Mouse (Mus musculus): ENCODE measurements around the gene Plcxd2. TPM values are rescaled to one million over a fixed set of nuclear protein-coding genes. Genes with fewer than 3 reads are reported as not detected.

Gene Plcxd2
- polyA plus RNA-seq, 1 experiment, result 16.2 TPM

DNA sequence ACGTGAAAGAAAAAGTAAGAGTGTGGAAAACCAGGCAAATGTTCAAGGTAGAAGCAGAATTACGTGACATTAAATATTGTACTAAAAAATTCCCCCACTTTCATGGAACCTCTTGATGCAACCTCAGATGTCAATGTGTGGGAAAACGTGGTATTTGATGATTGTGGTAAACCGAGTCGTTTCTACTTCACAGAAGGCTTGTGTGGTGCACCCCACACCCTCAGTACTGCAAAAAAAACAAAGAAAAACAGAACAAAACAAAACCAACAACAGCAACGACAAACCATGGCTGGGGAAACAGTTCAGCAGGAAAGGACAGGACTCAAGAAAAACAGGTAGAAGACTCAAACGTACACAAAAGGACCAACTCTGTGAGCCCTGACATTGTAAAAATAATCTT lies 11.8 kb downstream of the Plcxd2 start:
- TF ChIP-seq CTCF (IDR thresholded peaks at IDR 0.05; ENCODE audit: borderline replicate concordance, control insufficient read depth, extremely low read depth, insufficient read depth, low read length, poor library complexity), result no peak
- no peak for TF ChIP-seq POLR2A (IDR thresholded peaks at IDR 0.05; ENCODE audit: control insufficient read depth, extremely low read depth, insufficient read depth, low read length, poor library complexity)
- H3K27me3 ChIP-seq (ENCODE audit: control insufficient read depth, insufficient read depth, low read length), result no peaks in the 10 kb centered on the region
- DNase-seq, result no peak
- no peak overlapping the region; the same call in 1 of the 2 replicates for H3K27ac ChIP-seq (ENCODE audit: control insufficient read depth, insufficient read depth, low read length)
- 0 out of 2 replicates have a peak, but pooled peaks cover 4% of the 10 kb centered on the region for H3K36me3 ChIP-seq (ENCODE audit: control insufficient read depth, insufficient read depth, low read length)
- no peak overlapping the region for H3K4me3 ChIP-seq (ENCODE audit: control insufficient read depth, insufficient read depth, low read length)
- peaks cover 24% of the 10 kb centered on the region for H3K4me1 ChIP-seq (replicated peaks; ENCODE audit: control insufficient read depth, insufficient read depth, low read length)
- 24% methylated on average over 7 of the region's 7 CpGs for WGBS

GRCm38 (mm10) chr16:45990901-45991676 lies 18.9 kb downstream of the Plcxd2 start:
- H3K4me3 ChIP-seq (ENCODE audit: control insufficient read depth, insufficient read depth, low read length), result no peak overlapping the region
- H3K36me3 ChIP-seq (ENCODE audit: control insufficient read depth, insufficient read depth, low read length), result no peaks in the 10 kb centered on the region
- 54% methylated on average over 10 of the region's 10 CpGs for WGBS
- H3K27me3 ChIP-seq (ENCODE audit: control insufficient read depth, insufficient read depth, low read length), result no peaks in the 10 kb centered on the region
- H3K27ac ChIP-seq (ENCODE audit: control insufficient read depth, insufficient read depth, low read length), result no peak overlapping the region
- DNase-seq, result no peak
- TF ChIP-seq POLR2A (IDR thresholded peaks at IDR 0.05; ENCODE audit: control insufficient read depth, extremely low read depth, insufficient read depth, low read length, poor library complexity) (no peak), CTCF (IDR thresholded peaks at IDR 0.05; ENCODE audit: borderline replicate concordance, control insufficient read depth, extremely low read depth, insufficient read depth, low read length, poor library complexity) (no peak)
- peaks cover 4% of the 10 kb centered on the region for H3K4me1 ChIP-seq (replicated peaks; ENCODE audit: control insufficient read depth, insufficient read depth, low read length)

DNA sequence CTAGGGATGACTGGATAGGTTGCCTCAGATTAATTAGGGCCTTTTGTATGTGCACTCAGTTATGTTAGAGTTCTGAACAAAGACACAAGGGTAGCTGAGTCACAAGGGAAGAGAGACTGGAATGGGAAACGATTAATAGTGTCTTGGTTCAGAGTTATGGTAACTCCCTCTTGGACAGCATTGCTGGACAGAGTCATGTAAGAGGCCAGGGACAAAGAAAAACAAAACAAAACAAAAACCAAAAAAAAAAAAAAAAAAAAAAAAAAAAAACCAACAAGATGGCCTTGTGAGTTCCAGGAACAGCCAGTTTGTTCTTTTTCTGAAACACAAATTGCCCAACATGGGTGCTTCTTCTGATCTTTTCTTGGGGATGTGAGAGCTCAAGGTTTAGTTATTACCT lies 23.8 kb downstream of the Plcxd2 start:
- WGBS, result 92% methylated on average over 1 of the region's 1 CpGs
- no peak for DNase-seq
- H3K36me3 ChIP-seq (ENCODE audit: control insufficient read depth, insufficient read depth, low read length), result no peaks in the 10 kb centered on the region
- TF ChIP-seq POLR2A (IDR thresholded peaks at IDR 0.05; ENCODE audit: control insufficient read depth, extremely low read depth, insufficient read depth, low read length, poor library complexity) (no peak), CTCF (IDR thresholded peaks at IDR 0.05; ENCODE audit: borderline replicate concordance, control insufficient read depth, extremely low read depth, insufficient read depth, low read length, poor library complexity) (no peak)
- no peak overlapping the region for H3K27ac ChIP-seq (ENCODE audit: control insufficient read depth, insufficient read depth, low read length)
- no peak overlapping the region for H3K4me3 ChIP-seq (ENCODE audit: control insufficient read depth, insufficient read depth, low read length)
- H3K27me3 ChIP-seq (ENCODE audit: control insufficient read depth, insufficient read depth, low read length), result no peaks in the 10 kb centered on the region
- peaks cover under 1% of the 10 kb centered on the region for H3K4me1 ChIP-seq (replicated peaks; ENCODE audit: control insufficient read depth, insufficient read depth, low read length)

GRCm38 (mm10) chr16:45984610-45985606 lies 25.1 kb downstream of the Plcxd2 start:
- Histone ChIP-seq H3K27me3 (ENCODE audit: control insufficient read depth, insufficient read depth, low read length) (no peaks in the 10 kb centered on the region), H3K4me3 (ENCODE audit: control insufficient read depth, insufficient read depth, low read length) (no peak overlapping the region), H3K36me3 (ENCODE audit: control insufficient read depth, insufficient read depth, low read length) (peaks cover 6% of the 10 kb centered on the region), H3K27ac (ENCODE audit: control insufficient read depth, insufficient read depth, low read length) (no peak overlapping the region), H3K4me1 (replicated peaks; ENCODE audit: control insufficient read depth, insufficient read depth, low read length) (no peaks in the 10 kb centered on the region; the same call in 1 of the 2 replicates)
- WGBS, result 95% methylated on average over 4 of the region's 4 CpGs
- no peak for TF ChIP-seq CTCF (IDR thresholded peaks at IDR 0.05; ENCODE audit: borderline replicate concordance, control insufficient read depth, extremely low read depth, insufficient read depth, low read length, poor library complexity)
- TF ChIP-seq POLR2A (IDR thresholded peaks at IDR 0.05; ENCODE audit: control insufficient read depth, extremely low read depth, insufficient read depth, low read length, poor library complexity), result no peak
- DNase-seq, result no peak

DNA sequence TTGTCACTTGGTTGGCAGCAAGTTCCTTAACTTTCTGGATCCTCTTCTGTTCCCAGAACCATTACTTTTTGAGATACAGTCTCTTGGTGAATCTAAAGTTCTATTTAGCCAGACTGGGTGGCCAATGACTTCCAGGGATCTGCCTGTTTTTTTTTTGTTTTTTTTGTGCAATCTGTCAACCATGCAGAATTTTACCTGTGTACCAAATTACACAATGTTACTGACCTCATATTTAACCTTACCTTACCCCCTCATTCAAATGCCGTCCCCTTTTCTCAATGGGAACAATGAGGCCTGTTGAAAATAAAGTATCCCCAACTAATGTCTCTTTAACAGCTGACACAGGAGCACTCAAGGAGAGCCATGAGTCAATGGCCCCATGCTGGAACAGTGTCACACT lies 33.8 kb downstream of the Plcxd2 start:
- Histone ChIP-seq H3K27me3 (ENCODE audit: control insufficient read depth, insufficient read depth, low read length) (no peaks in the 10 kb centered on the region), H3K27ac (ENCODE audit: control insufficient read depth, insufficient read depth, low read length) (no peak overlapping the region), H3K4me1 (replicated peaks; ENCODE audit: control insufficient read depth, insufficient read depth, low read length) (no peaks in the 10 kb centered on the region), H3K4me3 (ENCODE audit: control insufficient read depth, insufficient read depth, low read length) (no peak overlapping the region), H3K36me3 (ENCODE audit: control insufficient read depth, insufficient read depth, low read length) (peaks cover 51% of the 10 kb centered on the region)
- DNase-seq, result no peak
- WGBS, result 100% methylated on average over 1 of the region's 1 CpGs
- TF ChIP-seq POLR2A (IDR thresholded peaks at IDR 0.05; ENCODE audit: control insufficient read depth, extremely low read depth, insufficient read depth, low read length, poor library complexity), result no peak
- TF ChIP-seq CTCF (IDR thresholded peaks at IDR 0.05; ENCODE audit: borderline replicate concordance, control insufficient read depth, extremely low read depth, insufficient read depth, low read length, poor library complexity), result no peak

GRCm38 (mm10) chr16:45973959-45974686 lies 35.9 kb downstream of the Plcxd2 start:
- Histone ChIP-seq H3K27me3 (ENCODE audit: control insufficient read depth, insufficient read depth, low read length) (no peaks in the 10 kb centered on the region), H3K4me3 (ENCODE audit: control insufficient read depth, insufficient read depth, low read length) (no peak overlapping the region), H3K36me3 (ENCODE audit: control insufficient read depth, insufficient read depth, low read length) (peaks cover 49% of the 10 kb centered on the region), H3K4me1 (replicated peaks; ENCODE audit: control insufficient read depth, insufficient read depth, low read length) (no peaks in the 10 kb centered on the region), H3K27ac (ENCODE audit: control insufficient read depth, insufficient read depth, low read length) (no peak overlapping the region)
- TF ChIP-seq CTCF (IDR thresholded peaks at IDR 0.05; ENCODE audit: borderline replicate concordance, control insufficient read depth, extremely low read depth, insufficient read depth, low read length, poor library complexity) (no peak), POLR2A (IDR thresholded peaks at IDR 0.05; ENCODE audit: control insufficient read depth, extremely low read depth, insufficient read depth, low read length, poor library complexity) (no peak)
- WGBS, result 69% methylated on average over 9 of the region's 9 CpGs
- peak; percentile 40 for DNase-seq

All from thymus, adult 2 months (tissue).